Mouse (Mus musculus) hindbrain, embryonic 11.5 days (tissue): ENCODE results near the gene Asb1. TPM values are rescaled to one million over a fixed set of nuclear protein-coding genes. Genes with fewer than 3 reads are reported as not detected.
A peak's percentile ranks its signal among the peaks of the same experiment; 100 is the strongest.

Source experiments
- ATAC-seq: fragments of 200-750 bp; cut with Nextera tagmentation; 2 replicates; pipeline ENCODE4 v1.8.0; 2017; ENCODE audit warnings: mild to moderate bottlenecking, moderate TSS enrichment, moderate library complexity; ENCODE audit not compliant: low FRiP score
- DNase-seq: peaks from one replicate; pipeline ENCODE4 v3.0.0-alpha.2; 2015; ENCODE audit warnings: low spot score
- H3K27ac ChIP-seq: fragments of 300-500 bp; sonication (generic); 2 replicates; pipeline ENCODE4 v1.5.1; 2014; ENCODE audit warnings: mild to moderate bottlenecking, low read depth, low read length
- H3K27me3 ChIP-seq: fragments of 300-500 bp; sonication (generic); 2 replicates; pipeline ENCODE4 v1.6.1; 2014; ENCODE audit warnings: mild to moderate bottlenecking, low read length, moderate library complexity, mixed read lengths; ENCODE audit not compliant: control insufficient read depth, insufficient read depth
- H3K36me3 ChIP-seq: fragments of 300-500 bp; sonication (generic); 2 replicates; pipeline ENCODE4 v1.6.1; 2014; ENCODE audit warnings: mild to moderate bottlenecking, low read length, moderate library complexity, mixed read lengths; ENCODE audit not compliant: control insufficient read depth, insufficient read depth
- H3K4me1 ChIP-seq: fragments of 300-500 bp; sonication (generic); replicated peaks from 2 replicates; pipeline ENCODE4 v1.6.1; 2014; ENCODE audit warnings: low read length, mixed read lengths; ENCODE audit not compliant: control insufficient read depth, insufficient read depth
- H3K4me2 ChIP-seq: fragments of 300-500 bp; sonication (generic); replicated peaks from 2 replicates; pipeline ENCODE4 v1.6.1; 2014; ENCODE audit warnings: mild to moderate bottlenecking, low read depth, low read length
- H3K4me3 ChIP-seq: fragments of 300-500 bp; sonication (generic); 2 replicates; pipeline ENCODE4 v1.5.1; 2014; ENCODE audit warnings: low read depth, low read length
- H3K9ac ChIP-seq: fragments of 300-500 bp; sonication (generic); 2 replicates; pipeline ENCODE4 v1.6.1; 2014; ENCODE audit warnings: low read depth, low read length
- H3K9me3 ChIP-seq: fragments of 300-500 bp; sonication (generic); 2 replicates; pipeline ENCODE4 v1.6.1; 2016; ENCODE audit warnings: low read length; ENCODE audit not compliant: control insufficient read depth
- WGBS: fragments of 180-500 bp; shearing (Covaris S2); extraction: QIAGEN DNeasy Blood & Tissue Kit; methylation state at CpG from one replicate; pipeline ENCODE4 v1.1.7; 2014; 5-methylcytosine and 5-hydroxymethylcytosine counted together
- polyA plus RNA-seq: library from polyadenylated mRNA; unstranded; fragments of >200 nt; fragmentation: Nextera tagmentation; extraction: Ambion mirVana; gene quantifications from 2 replicates; pipeline ENCODE4 v1.2.1, GENCODE M21; 2014

Gene Asb1
- polyA plus RNA-seq, 1 experiment from 2014 or later, result 10.1 TPM

DNA sequence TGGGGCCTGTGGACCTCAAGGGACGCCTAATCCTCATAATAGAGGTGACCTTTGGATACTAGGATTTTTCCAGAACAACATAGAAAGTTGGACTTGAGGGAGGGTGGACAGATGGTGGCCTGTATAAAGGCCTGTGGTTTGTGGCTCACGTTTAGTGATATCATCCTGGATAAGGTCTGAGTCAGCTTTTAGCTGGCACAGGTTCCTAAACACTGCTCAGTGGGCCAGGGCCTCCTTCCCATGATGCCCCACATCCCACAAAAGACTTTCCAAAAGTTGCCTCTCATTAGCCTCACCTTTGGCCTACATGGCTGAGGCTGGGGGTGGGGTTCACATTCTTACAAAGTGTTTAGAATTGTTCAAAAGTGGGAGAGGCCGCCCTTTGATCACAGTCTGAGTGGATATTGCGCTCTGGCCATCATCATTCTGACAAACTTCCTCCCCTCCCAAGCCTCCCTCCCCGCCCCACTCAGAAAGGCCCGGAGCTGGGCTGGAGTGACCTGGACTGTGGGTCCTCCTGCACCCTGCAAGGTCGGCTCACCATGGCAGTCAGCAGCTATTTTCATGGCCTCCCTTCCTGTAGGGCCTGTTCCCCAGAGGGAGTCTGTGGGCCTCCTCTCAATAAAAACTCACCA is 37.7 kb downstream of the Asb1 start:
- Histone ChIP-seq H3K4me2 (no peak overlapping the region), H3K27ac (no peak overlapping the region), H3K4me3 (no peak overlapping the region), H3K36me3 (no peaks in the 10 kb centered on the region), H3K9me3 (no peaks in the 10 kb centered on the region), H3K9ac (no peak overlapping the region), H3K4me1 (no peaks in the 10 kb centered on the region), H3K27me3 (no peaks in the 10 kb centered on the region)
- WGBS, result 82% methylated on average over 7 of the region's 7 CpGs
- ATAC-seq (no peak), DNase-seq (no peak)

DNA sequence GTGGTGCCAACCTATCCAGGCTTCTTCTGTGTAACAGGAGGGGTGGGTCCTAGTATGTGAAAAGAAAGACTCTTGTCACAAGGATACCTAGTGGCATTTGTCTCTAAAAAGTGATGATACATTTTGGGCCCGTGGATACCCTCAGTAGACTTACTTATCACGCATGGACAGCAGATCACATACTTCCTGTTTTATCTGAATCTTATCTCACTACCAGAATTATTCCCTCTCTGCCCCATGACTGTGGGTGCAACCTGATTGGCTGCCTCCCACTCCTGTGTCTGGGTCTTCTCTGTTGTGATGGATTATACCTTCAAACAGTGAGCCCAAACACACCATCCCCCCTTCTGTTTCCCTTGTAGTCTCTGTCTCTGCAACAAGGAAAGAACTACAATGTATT is 40.2 kb downstream of the Asb1 start:
- ATAC-seq, result no peak
- no peak overlapping the region for H3K27ac ChIP-seq
- 96% methylated on average over 2 of the region's 2 CpGs for WGBS

DNA sequence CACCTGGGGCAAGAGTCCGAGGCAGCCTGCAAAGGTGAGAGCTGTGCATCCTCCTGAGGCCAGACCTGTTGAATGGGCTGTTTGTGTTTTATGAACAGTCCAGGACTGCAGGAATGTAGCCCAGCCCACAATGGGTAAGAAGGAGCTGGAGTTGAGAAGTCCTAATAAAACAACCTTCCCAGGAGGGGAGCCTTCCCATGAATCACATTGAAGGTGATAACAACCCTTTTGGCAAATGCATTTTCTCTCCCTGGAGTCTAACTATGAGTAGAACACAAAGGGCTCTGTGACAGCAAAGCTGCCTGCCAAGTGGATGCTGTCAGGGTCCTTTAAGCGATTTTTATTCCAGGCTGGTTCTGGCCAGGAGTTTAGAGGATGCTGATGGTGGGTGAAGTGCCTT is 40.9 kb downstream of the Asb1 start:
- Histone ChIP-seq H3K27ac (no peak overlapping the region), H3K9me3 (no peaks in the 10 kb centered on the region), H3K4me2 (no peak overlapping the region), H3K36me3 (no peaks in the 10 kb centered on the region), H3K9ac (no peak overlapping the region), H3K4me3 (no peak overlapping the region), H3K27me3 (no peaks in the 10 kb centered on the region), H3K4me1 (no peaks in the 10 kb centered on the region)
- DNase-seq (no peak), ATAC-seq (no peak)
- WGBS, result 92% methylated on average over 2 of the region's 2 CpGs

More for the DNA sequence above, 40.2 kb downstream of the Asb1 start:
- H3K36me3 ChIP-seq, result no peaks in the 10 kb centered on the region
- H3K4me3 ChIP-seq, result no peak overlapping the region
- no peaks in the 10 kb centered on the region for H3K4me1 ChIP-seq
- no peaks in the 10 kb centered on the region for H3K9me3 ChIP-seq
- no peaks in the 10 kb centered on the region for H3K27me3 ChIP-seq
- no peak for DNase-seq
- H3K9ac ChIP-seq, result no peak overlapping the region
- no peak overlapping the region for H3K4me2 ChIP-seq

DNA sequence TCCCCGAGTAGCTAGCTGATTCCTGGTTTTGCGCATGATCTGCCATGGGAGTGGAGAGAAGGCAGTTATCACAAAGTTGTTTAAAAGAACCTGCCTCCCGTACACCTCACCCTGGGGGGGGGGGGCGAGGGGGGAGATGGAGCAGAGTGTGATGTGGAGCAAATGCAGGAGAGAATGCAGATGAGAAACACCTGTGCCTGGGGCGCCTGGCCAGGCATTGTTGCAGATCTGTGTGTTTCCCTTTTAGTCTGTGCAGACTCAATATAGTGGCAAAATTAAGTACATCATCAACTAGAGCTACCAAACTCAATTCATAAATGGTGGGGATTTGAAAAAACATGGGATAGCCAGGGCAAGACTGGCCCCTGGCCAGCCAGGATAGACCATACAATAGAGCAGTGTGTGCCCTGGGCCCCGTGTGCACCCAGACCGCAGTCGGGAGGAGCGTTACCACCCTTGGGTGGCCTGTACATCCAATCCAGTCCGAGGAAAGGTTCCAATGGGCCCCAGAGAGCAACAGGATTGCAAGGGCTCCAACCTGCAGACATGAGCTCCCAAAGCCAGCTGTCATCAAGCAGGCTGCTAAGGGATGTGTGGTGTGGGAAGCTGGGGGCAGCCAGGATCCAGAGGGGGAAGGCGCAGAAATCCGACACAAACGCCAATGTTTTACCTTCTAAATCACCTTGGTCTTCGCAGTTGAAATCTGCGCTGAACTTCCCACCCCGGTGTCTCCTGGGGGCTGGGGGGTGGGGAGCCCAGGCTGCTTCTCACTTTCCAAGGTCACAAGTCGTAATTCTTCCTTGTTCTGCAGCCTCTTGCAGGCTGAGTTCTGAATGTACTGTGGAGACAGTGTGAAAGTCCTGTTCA is 44.9 kb downstream of the Asb1 start:
- Histone ChIP-seq H3K27me3 (no peaks in the 10 kb centered on the region), H3K36me3 (no peaks in the 10 kb centered on the region), H3K4me2 (no peak overlapping the region), H3K27ac (no peak overlapping the region), H3K4me1 (no peaks in the 10 kb centered on the region), H3K4me3 (no peak overlapping the region), H3K9ac (no peak overlapping the region), H3K9me3 (no peaks in the 10 kb centered on the region)
- no peak for ATAC-seq
- WGBS, result 80% methylated on average over 17 of the region's 17 CpGs
- DNase-seq, result no peak

DNA sequence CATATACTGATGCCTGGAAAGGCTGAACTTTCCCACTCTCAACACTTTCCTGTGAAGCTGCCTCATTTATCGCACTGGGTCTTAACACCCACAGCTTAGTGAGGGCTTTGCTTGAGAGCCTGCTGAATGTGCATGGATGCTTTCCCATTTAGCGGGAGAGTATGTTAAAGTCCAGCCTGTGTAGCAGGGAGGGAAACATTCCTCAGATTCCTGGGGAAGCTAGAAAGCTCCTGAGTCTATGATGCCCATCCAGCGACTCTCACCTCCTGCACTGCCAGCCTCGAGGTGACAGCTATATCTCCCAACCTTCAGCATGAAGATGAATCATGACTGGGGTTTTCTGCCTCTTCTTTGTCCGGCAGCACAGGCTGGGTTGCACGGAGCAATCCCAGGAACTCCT is 49.4 kb downstream of the Asb1 start:
- Histone ChIP-seq H3K9me3 (no peaks in the 10 kb centered on the region), H3K27me3 (no peaks in the 10 kb centered on the region), H3K4me2 (no peak overlapping the region), H3K36me3 (no peaks in the 10 kb centered on the region), H3K27ac (no peak overlapping the region), H3K9ac (no peak overlapping the region), H3K4me1 (no peaks in the 10 kb centered on the region), H3K4me3 (no peak overlapping the region)
- WGBS, result 72% methylated on average over 6 of the region's 6 CpGs
- DNase-seq (no peak), ATAC-seq (no peak)

- Histone ChIP-seq H3K4me2 (no peak overlapping the region), H3K9ac (no peak overlapping the region), H3K4me1 (no peaks in the 10 kb centered on the region), H3K9me3 (no peaks in the 10 kb centered on the region), H3K36me3 (no peaks in the 10 kb centered on the region), H3K27me3 (no peaks in the 10 kb centered on the region), H3K4me3 (no peak overlapping the region), H3K27ac (no peak overlapping the region)
- DNase-seq (no peak), ATAC-seq (no peak)
- WGBS, result 78% methylated on average over 9 of the region's 9 CpGs
These were observed 55.2 kb downstream of the Asb1 start for GRCm38 (mm10) chr1:91595521-91596020.

- DNase-seq, result no peak
- no peak overlapping the region for H3K4me2 ChIP-seq
- H3K27me3 ChIP-seq, result no peaks in the 10 kb centered on the region
- H3K4me3 ChIP-seq, result no peak overlapping the region
- no peak overlapping the region for H3K9ac ChIP-seq
- H3K4me1 ChIP-seq, result no peaks in the 10 kb centered on the region; the same call in 1 of the 2 replicates
- ATAC-seq, result no peak
- no peak overlapping the region for H3K27ac ChIP-seq
- WGBS, result 91% methylated on average over 5 of the region's 5 CpGs
- no peaks in the 10 kb centered on the region for H3K36me3 ChIP-seq
- H3K9me3 ChIP-seq, result no peaks in the 10 kb centered on the region
These were observed 57.3 kb downstream of the Asb1 start for GRCm38 (mm10) chr1:91597611-91598010.

DNA sequence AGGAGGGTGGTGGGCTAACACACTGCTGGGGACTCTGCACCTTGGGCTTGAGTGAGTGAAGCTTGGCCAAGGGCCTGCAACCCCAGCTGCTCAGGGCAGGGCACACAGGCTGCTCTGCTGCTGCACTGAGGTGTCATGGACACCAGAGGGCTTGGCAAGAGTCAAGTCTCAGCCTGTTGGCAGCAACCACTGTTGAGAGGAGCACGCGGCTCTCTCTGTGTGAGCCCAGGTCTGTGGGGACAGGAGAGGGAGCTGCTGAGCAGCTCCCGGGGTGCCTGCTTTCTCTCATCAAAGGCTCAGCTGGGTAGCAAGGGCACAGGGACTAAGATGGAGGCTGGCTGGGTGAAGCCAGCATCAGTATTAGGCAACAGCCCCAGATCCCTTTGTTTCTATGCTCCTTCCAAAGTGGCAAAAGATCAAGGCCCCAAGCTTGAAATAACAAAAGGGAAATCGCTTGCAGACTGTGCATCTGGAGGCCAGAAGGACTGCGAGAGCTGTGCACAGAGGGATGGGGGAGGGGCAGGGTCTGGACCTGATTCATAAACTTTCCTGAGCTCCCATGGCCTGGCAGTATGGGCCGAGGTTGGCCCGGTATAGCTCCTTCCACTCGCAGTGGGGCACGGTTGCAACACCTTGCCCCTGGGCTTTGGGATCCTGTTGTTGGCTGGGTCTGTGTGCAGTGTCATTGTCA is 60.5 kb downstream of the Asb1 start:
- Histone ChIP-seq H3K4me2 (no peak overlapping the region), H3K9me3 (no peaks in the 10 kb centered on the region), H3K36me3 (no peaks in the 10 kb centered on the region), H3K27me3 (no peaks in the 10 kb centered on the region; the same call in 1 of the 2 replicates), H3K27ac (peak overlapping the region; percentile 37; the same call in 1 of the 2 replicates), H3K4me3 (no peak overlapping the region), H3K9ac (0 out of 2 replicates have a peak overlapping the region, but pooled peaks have one; percentile 11), H3K4me1 (no peaks in the 10 kb centered on the region; the same call in 1 of the 2 replicates)
- ATAC-seq, result peak; percentile 85
- peak; percentile 77 for DNase-seq
- 28% methylated on average over 9 of the region's 9 CpGs for WGBS
